Mouse (Mus musculus): Measurements from ENCODE around the gene Kdm4c. TPM values are rescaled to one million over a fixed set of nuclear protein-coding genes. Genes with fewer than 3 reads are reported as not detected.
"Not testable (repeated sequence)": the region's sequence is repeated elsewhere in the genome, so short reads cannot be mapped to it uniquely, and the experiment has no call there.

Kdm4c gene
- polyA plus RNA-seq, 1 experiment from 2014 or later: 17.3 TPM

- H3K9me3 ChIP-seq (ENCODE audit: control insufficient read depth, low read length): no peaks in the 10 kb centered on the region
- WGBS: 81% methylated on average over 4 of the region's 4 CpGs
- H3K4me1 ChIP-seq (ENCODE audit: control insufficient read depth, insufficient read depth, low read length): no peaks in the 10 kb centered on the region
Observed at GRCm38 (mm10) chr4:74386583-74386982, 144.3 kb downstream of the Kdm4c start.

GRCm38 (mm10) chr4:74393162-74393561 is 150.9 kb downstream of the Kdm4c start:
- ATAC-seq (ENCODE audit: low FRiP score, low TSS enrichment): no peak
- WGBS: 87% methylated on average over 2 of the region's 2 CpGs
- no peak overlapping the region for H3K4me2 ChIP-seq (replicated peaks; ENCODE audit: low read depth, low read length)
- no peak overlapping the region for H3K9ac ChIP-seq (ENCODE audit: low read depth, low read length)
- H3K36me3 ChIP-seq (ENCODE audit: control insufficient read depth, insufficient read depth, low read length): peaks cover 9% of the 10 kb centered on the region; the same call in 1 of the 2 replicates
- no peaks in the 10 kb centered on the region for H3K27me3 ChIP-seq (ENCODE audit: control insufficient read depth, insufficient read depth, low read length)
- no peaks in the 10 kb centered on the region for H3K4me1 ChIP-seq (ENCODE audit: control insufficient read depth, insufficient read depth, low read length)
- no peak overlapping the region for H3K4me3 ChIP-seq (ENCODE audit: low read length)
- H3K9me3 ChIP-seq (ENCODE audit: control insufficient read depth, low read length): no peaks in the 10 kb centered on the region
- no peak overlapping the region for H3K27ac ChIP-seq (ENCODE audit: low read depth, low read length)

More at GRCm38 (mm10) chr4:74386583-74386982, 144.3 kb downstream of the Kdm4c start:
- no peak overlapping the region for H3K4me2 ChIP-seq (replicated peaks; ENCODE audit: low read depth, low read length)
- H3K9ac ChIP-seq (ENCODE audit: low read depth, low read length): no peak overlapping the region
- no peaks in the 10 kb centered on the region; the same call in 1 of the 2 replicates for H3K36me3 ChIP-seq (ENCODE audit: control insufficient read depth, insufficient read depth, low read length)
- no peak overlapping the region for H3K27ac ChIP-seq (ENCODE audit: low read depth, low read length)
- no peaks in the 10 kb centered on the region for H3K27me3 ChIP-seq (ENCODE audit: control insufficient read depth, insufficient read depth, low read length)
- no peak overlapping the region for H3K4me3 ChIP-seq (ENCODE audit: low read length)
- ATAC-seq (ENCODE audit: low FRiP score, low TSS enrichment): no peak

- Histone ChIP-seq H3K36me3 (ENCODE audit: control insufficient read depth, insufficient read depth, low read length) (peaks cover 14% of the 10 kb centered on the region; the same call in 1 of the 2 replicates), H3K27me3 (ENCODE audit: control insufficient read depth, insufficient read depth, low read length) (no peaks in the 10 kb centered on the region), H3K4me2 (replicated peaks; ENCODE audit: low read depth, low read length) (no peak overlapping the region), H3K9me3 (ENCODE audit: control insufficient read depth, low read length) (no peaks in the 10 kb centered on the region), H3K4me1 (ENCODE audit: control insufficient read depth, insufficient read depth, low read length) (no peaks in the 10 kb centered on the region), H3K27ac (ENCODE audit: low read depth, low read length) (no peak overlapping the region), H3K9ac (ENCODE audit: low read depth, low read length) (no peak overlapping the region), H3K4me3 (ENCODE audit: low read length) (no peak overlapping the region)
- no peak for ATAC-seq (ENCODE audit: low FRiP score, low TSS enrichment)
- 92% methylated on average over 5 of the region's 5 CpGs for WGBS
Observed at GRCm38 (mm10) chr4:74396562-74396961, 154.3 kb downstream of the Kdm4c start.

GRCm38 (mm10) chr4:74401617-74402313 is 159.5 kb downstream of the Kdm4c start:
- not testable (repeated sequence) for H3K4me2 ChIP-seq (replicated peaks; ENCODE audit: low read depth, low read length); H3K27ac ChIP-seq (ENCODE audit: low read depth, low read length); ATAC-seq (ENCODE audit: low FRiP score, low TSS enrichment); H3K9me3 ChIP-seq (ENCODE audit: control insufficient read depth, low read length); H3K4me3 ChIP-seq (ENCODE audit: low read length); H3K9ac ChIP-seq (ENCODE audit: low read depth, low read length); H3K27me3 ChIP-seq (ENCODE audit: control insufficient read depth, insufficient read depth, low read length); H3K4me1 ChIP-seq (ENCODE audit: control insufficient read depth, insufficient read depth, low read length)
- peaks cover 13% of the 10 kb centered on the region for H3K36me3 ChIP-seq (ENCODE audit: control insufficient read depth, insufficient read depth, low read length)
- WGBS: 70% methylated on average over 7 of the region's 7 CpGs

GRCm38 (mm10) chr4:74408731-74409130 is 166.4 kb downstream of the Kdm4c start:
- Histone ChIP-seq H3K27me3 (ENCODE audit: control insufficient read depth, insufficient read depth, low read length) (no peaks in the 10 kb centered on the region), H3K9me3 (ENCODE audit: control insufficient read depth, low read length) (no peaks in the 10 kb centered on the region; the same call in 1 of the 2 replicates), H3K27ac (ENCODE audit: low read depth, low read length) (no peak overlapping the region), H3K36me3 (ENCODE audit: control insufficient read depth, insufficient read depth, low read length) (peaks cover 8% of the 10 kb centered on the region), H3K9ac (ENCODE audit: low read depth, low read length) (no peak overlapping the region), H3K4me2 (replicated peaks; ENCODE audit: low read depth, low read length) (no peak overlapping the region), H3K4me3 (ENCODE audit: low read length) (no peak overlapping the region), H3K4me1 (ENCODE audit: control insufficient read depth, insufficient read depth, low read length) (no peaks in the 10 kb centered on the region)
- no peak for ATAC-seq (ENCODE audit: low FRiP score, low TSS enrichment)
- 75% methylated on average over 1 of the region's 1 CpGs for WGBS

GRCm38 (mm10) chr4:74419794-74420193 is 177.5 kb downstream of the Kdm4c start:
- no peak overlapping the region for H3K4me2 ChIP-seq (replicated peaks; ENCODE audit: low read depth, low read length)
- WGBS: 74% methylated on average over 1 of the region's 1 CpGs
- no peak overlapping the region for H3K9ac ChIP-seq (ENCODE audit: low read depth, low read length)

More at GRCm38 (mm10) chr4:74419794-74420193, 177.5 kb downstream of the Kdm4c start:
- H3K36me3 ChIP-seq (ENCODE audit: control insufficient read depth, insufficient read depth, low read length): no peaks in the 10 kb centered on the region
- no peak overlapping the region for H3K27ac ChIP-seq (ENCODE audit: low read depth, low read length)
- no peak overlapping the region for H3K4me3 ChIP-seq (ENCODE audit: low read length)
- no peaks in the 10 kb centered on the region for H3K4me1 ChIP-seq (ENCODE audit: control insufficient read depth, insufficient read depth, low read length)
- no peaks in the 10 kb centered on the region for H3K27me3 ChIP-seq (ENCODE audit: control insufficient read depth, insufficient read depth, low read length)
- no peak for ATAC-seq (ENCODE audit: low FRiP score, low TSS enrichment)
- H3K9me3 ChIP-seq (ENCODE audit: control insufficient read depth, low read length): no peaks in the 10 kb centered on the region

Other genes with a start within 250 kb of the Kdm4c start
- gene Frmd3, start 229.1 kb upstream of the Kdm4c start, polyA plus RNA-seq (2014; fragmentation: Nextera tagmentation; extraction: Ambion mirVana): 0.97 and 2.0 TPM in 2 replicates

All from kidney, embryonic 14.5 days (tissue).